Mouse (Mus musculus) adrenal gland, postnatal 10 days (tissue): ENCODE measurements at regions not wholly inside any gene's neighbourhood (a gene's known extent, or its start where the extent isn't known, plus 50 kb on each side); places are given as distances from the start of the nearest gene placed in this dataset.

Source experiments
- DNase-seq: peaks from one replicate; pipeline ENCODE4 v3.0.0; 2021; ENCODE audit warnings: mixed read lengths

DNA sequence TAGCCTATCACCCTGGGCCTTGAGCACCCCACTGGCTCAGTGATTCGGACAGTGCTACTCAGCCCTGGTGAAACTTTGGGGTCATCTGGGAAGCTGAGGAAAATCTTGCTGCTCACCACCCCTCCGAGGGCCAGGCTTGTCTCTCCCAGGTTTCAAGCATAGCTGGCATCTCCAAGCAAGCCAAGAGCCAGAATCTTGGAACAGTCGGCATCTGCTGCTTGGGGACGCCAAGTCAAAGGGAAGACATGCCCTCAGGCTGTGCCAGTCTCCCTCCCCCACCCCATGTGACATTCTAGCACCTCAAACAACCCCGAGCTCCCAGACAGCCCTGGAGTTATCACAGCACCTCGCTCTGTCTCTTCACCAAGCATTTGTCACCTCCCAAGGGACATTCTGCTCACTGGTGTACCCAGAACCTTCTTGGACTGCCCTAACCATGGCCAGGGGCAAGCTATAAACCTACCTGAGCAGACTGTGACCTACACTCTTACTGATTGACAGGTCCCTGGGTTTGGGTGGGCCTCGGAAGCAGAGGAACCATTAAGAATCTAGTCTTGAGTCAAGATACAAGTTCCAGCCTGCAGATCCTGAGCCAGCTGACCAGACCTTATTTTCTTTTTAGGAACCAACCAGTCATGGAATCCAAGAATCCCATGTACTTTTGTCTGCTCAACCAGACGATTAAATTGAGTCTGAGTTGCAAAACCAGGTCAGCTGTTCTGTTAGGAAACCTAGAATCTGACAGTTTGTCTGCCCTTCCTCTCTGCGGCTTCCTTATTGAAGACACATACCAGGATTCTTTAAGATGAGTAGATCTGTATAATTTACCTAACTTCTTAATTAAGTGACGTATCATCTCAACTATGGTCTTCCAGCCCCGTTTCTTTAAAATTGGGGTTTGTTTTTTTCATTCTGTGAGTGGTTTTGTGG lies 83.0 kb upstream of the Otos start:
- no peak for DNase-seq

DNA sequence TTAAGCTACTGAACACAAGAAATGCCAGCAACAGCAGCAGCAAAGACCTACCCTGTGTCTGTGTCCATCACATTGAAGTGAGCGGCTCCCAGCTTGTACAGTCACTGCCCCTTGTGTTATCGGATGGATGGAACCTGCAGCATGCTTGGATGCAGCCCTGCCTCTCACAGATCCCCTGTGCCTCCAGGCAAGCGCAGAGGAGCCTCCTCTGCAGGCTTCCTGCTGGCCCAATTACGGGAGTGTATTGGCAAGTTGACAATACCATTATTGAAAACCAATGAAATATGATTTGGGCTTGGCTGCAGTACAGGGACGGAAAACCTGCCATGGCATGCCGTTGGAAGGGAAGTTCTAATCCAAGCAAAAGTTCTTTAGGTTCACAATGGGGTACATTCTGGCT lies 81.9 kb upstream of the Otos start:
- DNase-seq: no peak

DNA sequence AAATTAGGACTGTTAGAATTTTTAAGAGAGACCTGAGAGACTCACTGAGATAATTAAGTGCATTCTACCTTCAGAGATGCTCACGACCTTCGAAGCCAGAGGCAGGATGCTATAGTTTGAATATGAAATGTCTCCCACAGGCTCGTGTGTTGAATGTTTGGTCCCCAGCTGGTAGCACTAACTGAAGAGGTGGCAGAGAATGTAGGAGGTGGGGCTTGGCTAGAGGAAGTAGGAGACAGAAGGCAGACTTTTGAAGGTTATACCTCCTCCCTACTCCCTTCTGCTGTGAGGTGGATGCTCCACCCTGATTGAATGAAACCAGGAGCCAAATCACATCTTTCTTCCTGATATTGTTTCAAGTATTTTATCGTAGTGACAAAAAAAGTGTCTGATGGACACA lies 79.3 kb upstream of the Otos start:
- DNase-seq: no peak

DNA sequence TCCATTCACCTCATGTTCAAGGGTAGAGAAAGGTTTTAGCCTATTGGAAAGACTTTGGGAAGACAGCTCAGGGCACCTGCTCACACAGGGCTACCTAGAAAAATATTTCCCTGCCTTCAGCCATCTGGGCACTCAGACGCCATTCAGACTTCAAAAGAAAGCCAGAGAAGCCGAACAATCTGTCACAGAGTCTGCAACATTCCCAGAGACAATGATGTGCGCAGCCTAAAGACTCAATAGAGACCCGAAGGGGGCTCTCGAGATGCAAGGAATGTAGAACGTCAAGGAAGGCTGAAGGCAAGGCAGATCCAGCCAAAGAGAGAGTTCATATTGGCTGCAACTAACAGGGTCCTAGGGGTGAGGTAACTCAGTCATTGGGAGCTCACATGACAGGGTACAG lies 78.7 kb upstream of the Otos start:
- DNase-seq: no peak

DNA sequence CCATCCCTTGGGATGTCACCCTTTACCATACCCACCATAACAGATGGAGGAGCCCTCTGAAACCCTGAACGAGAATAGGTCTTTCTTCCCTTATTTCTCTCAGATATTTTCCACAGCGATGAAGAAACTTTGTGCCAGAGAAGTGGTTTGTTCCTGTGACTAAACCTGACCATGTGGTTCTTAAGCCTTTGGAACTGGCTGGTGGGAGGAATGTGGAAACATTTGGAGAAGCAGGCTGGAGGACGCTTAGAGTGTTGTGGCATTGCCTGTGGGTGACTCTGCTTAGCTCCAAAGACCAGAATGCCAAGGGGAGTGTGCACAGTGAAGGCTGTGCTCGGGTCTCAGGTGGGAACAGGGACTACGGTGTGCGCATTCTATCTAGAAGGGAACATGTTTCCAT lies 77.7 kb upstream of the Otos start:
- DNase-seq: no peak

DNA sequence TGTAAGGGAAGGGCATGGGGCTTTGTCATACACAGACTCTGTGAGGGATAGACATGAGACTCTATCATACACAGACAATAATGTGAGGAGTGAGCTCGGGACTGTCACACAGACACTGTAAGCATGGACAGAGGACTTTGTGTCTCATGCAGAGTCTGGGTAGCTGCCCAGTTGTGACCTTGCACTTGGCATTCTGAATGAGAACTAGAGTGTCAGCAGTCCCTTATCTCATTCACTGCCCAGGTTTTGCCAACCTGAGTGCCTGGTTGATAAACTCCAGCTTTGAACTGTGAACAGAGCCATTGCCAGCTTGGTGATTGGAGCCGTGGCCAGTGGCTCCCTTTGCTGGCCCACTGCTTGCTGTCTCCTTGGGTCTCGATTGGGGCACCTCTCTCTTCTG lies 75.5 kb upstream of the Otos start:
- peak; percentile 62 for DNase-seq

DNA sequence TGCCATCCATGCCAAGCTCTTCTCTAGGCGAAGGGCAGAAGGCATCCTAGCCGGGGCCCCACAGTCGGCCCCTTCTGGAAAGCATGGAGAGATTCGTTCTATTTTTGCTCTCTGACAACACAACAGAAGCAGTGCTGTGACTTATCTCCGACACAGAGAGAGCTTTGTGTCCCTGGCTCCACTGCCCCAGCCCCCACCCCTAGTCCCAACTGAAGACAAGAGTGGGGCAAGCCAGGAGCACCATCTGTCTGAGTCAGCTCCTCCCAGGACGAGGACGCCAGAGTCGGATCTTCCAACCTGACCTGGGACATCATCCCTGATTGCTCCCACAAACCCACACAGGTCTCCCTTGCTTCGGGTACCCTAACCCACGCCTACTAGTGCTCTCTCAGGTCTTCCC lies 71.9 kb upstream of the Otos start:
- DNase-seq: no peak

DNA sequence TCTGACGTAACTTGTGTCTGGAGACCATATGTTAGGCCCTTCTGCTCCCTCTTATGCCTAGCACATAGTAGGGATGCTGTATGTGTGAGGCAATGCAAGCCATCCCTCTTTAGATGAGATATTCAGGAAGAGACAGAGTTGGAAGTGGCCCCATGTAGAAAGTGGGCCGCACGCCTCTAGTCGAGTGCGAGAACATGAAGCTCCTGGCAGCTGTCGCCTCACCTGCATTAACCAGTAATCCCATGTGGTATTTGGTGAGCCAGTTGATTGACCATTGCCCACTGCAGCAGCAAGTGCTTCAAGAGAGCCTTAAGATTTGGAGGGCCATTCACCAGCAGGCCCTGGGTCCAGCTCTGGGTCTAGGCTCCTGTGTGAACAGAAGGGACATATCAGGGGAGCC lies 71.2 kb upstream of the Otos start:
- DNase-seq: no peak

DNA sequence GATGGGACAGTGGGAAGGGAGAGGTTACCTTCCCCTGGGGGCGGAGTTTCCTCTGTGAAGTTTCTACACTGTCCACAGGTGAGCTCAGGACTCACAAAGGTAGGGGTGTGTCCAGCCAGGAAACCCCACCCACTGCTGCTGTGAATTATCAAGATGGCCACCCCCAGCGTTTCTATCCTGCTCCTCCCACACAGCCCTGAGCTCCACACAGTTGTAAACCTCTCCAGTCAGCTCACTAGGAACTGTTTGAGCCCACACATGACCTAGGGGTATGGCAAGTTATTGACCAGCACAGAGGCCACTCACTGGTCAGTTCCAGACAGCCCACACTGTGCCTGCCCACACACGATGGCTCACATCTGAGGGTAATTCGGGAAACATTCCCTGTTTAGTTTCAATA lies 69.5 kb upstream of the Otos start:
- DNase-seq: no peak

DNA sequence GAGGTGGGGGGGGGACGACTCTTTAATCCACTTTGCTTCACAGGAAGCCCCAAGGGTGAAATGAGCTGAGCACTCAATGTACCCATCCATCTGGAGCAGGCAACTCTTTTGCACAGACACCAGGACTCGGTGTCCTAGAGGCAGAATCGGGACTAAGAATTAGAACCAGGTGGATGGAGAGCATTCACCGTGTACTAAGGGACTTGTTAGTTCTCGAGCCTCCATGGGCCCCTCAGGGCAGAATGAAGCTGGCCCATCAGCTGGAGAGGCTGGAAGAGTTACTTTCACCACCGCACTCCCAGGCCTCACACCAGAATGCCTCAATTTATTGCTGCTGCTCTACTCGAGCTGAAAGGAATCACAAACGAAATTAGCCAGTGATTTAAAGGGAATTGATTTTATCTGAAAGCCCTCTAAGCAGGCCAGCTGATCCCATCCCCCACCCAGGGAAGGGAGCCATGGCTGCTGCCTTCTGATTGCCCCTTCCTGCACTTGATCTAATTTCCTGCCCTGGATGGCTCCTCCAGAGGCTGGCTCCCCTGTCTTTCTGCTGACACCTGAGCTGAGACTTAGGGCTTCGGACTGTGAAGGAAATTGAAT lies 66.2 kb upstream of the Otos start:
- no peak for DNase-seq

DNA sequence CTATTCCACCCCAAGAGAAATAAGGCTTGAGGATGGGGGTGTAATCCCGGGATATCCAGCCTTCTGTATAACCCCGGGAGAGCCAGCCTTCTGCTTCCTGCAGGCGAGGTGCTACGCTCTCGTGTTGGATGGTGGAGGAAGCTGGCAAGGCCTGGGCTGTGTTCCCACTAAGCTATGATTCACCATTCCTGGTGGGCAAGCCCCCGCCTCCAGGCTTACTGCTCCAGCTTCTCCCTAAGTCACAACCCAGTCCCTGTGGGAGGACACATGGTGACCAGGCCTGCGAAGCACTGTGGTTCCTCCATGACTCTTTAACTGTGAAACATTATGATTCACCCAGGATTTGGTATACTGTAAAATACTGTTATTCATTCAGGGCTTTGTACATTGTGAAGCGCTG lies 63.7 kb upstream of the Otos start:
- no peak for DNase-seq

DNA sequence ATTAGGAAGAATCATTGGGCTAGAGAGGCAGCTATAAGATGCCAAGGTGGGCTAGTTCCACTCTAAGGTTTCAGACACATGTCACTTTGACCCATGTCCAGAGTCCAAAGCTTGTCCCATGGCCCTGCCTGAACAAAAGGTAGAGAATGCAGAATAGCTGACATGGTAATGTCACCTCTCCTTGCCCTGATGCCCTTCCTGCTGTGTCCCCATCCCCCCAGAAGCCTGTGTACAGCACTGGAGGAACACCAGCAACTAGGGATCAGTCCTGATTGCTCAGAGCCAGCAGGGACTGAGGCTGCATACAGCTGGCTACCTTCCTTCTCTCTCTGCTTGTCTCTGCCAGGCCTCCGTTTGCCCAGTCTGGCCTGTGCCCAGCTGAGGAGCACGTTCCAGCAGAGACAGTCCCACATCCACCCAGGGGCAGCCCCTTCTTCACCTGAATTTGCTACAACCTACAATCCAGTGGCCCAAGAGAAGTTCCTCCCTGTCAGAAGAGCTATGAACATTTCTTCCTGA lies 61.7 kb upstream of the Otos start:
- no peak for DNase-seq

DNA sequence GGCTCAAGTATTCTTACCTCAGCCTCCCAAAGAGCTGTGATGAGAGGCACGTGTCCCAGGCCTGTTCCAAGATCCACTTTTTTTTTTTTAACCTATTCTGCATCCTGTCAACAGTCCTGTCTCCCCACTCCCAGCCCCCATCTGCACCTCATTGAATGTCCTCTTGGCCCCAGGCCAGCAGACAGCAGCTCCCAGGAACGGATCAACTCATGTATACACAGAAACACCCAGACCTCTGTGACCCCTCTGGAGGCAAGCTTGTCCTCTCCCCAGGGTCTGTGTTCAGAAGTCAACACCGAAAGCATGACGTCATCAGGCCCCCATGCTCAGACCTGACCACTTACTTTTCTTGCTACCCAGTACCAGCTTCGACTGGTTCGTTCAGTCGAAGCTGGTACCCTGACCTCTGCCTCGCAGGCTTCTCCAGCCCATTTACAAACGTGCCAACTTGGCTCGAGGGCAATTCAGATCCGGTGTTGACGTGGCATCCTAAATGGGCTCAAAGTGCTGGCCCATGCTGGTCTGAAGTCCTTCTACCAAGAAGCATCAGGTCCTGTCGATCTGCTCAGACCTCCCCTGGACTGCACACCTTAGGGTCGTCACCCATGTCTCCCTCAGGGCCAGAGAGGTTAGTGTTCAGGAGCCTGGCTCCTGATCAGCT lies 60.7 kb upstream of the Otos start:
- no peak for DNase-seq

DNA sequence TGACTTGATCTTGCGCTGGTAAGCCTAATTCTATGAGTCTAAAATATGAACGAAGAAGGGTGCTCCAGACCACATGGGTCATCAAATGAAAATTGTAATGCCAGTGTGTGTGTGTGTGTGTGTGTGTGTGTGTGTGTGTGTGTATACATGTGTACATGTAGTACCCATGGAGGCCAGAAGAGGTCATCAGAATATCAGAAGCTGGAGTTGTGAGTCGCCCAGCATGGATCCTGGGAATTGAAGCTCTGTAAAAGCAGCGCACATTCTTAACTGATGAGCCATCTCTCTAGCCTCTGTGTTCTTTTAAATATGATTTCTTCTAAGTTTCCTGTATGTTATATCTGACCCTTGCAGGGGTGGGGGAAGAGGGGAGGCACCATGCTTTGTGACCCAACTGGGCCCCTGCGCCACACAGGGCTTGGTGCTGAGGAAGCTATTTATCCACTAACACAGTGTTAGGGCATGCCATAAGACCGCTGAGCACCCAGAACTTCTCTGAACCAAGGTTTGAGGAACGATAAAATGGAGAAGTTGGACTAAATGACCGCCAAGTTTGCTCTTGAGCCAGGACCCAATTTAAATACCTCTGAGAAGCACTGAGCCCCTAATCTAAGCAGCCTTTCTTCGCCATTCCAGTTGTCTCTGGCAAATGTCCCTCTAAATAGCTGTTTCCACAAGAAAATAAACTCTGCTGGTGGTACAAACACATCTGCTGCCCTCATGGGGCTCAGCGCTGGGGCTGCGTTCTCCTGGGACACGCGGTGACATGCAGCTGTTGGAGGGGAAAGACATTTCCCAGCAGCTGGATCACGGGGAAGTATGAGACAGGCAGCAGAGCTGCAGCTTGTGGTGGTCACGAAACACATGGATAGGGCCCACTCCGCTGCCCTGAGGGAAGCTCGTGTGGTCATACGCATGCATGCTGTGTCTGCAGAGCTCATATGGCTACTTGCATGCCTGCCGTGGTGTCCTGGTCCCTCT lies 59.6 kb upstream of the Otos start:
- DNase-seq: no peak

DNA sequence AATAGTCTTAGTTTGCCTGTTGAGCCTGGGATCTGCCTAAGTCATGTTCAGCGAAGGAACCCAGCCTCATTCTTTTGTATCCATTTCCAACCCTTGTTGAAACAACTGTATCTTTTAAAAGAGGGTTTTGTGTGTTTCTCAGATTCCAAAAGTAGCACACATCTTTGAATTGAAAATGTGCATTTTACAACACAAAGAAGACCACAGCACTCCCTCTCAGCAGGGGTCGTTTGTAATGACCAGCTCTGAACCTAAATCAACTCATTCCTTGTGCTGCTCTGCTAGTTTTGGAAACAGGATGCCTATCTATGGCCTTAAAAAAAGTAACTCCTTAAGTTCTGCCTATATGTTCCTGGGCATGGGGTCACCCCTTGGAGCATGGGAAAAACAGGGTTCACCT lies 58.8 kb upstream of the Otos start:
- no peak for DNase-seq

DNA sequence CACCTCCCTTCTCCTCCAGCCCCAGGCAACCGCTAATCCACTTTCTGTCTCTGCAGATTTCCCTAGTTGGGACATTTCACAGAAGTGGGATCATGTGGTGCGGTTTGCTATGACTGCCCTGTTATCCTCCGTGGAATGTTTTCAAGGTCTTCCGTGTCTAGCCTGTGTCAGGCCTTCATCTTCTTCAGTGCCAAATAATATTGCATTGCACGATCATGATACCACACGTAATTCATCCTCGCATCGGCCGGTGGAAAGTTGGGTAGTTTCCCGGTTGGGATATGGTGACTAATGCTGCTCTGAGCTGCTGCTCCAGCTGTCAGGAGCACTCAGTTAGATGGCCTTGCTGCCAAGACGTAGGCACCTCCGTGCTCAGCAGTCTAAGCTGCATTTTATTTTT lies 55.3 kb upstream of the Otos start:
- DNase-seq: peak; percentile 73

DNA sequence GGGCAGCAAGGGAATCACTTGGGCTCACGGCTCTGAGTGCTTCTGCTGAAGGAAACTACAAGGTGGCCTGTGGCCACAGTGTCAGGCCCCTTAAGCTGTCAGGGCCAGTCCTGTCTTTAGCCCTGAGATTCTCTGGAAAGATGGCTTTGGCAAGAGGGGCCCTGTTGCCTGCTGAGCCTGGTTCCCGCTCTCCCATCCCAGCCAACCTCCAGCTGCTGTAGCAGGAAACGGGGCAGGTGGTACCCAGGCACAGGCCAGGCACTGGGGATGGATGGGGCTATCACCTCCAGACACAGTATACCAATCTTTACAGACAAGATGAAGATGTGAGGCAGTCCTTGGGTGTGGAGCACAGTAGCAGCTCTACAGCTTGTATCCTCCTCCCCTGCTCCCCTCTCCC lies 54.6 kb upstream of the Otos start:
- DNase-seq: no peak

DNA sequence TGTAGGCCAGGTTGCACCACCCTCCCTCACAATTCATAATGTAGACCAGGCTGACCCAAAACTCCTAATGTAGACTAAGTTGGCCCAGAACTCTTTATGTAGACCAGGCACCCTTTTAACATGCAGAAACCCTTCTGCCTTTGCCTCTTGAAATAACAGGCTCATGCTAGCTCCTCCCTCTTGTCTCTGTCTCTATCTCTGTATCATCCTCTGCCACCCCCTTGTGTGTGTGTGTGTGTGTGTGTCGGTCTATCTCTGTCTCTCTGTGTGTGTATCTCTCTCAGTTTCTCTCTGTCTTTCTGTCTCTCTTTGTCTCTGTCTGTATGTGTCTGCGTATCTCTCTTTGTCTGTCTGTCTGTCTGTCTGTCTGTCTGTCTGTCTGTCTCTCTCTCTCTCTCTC lies 51.5 kb upstream of the Otos start:
- DNase-seq: no peak

DNA sequence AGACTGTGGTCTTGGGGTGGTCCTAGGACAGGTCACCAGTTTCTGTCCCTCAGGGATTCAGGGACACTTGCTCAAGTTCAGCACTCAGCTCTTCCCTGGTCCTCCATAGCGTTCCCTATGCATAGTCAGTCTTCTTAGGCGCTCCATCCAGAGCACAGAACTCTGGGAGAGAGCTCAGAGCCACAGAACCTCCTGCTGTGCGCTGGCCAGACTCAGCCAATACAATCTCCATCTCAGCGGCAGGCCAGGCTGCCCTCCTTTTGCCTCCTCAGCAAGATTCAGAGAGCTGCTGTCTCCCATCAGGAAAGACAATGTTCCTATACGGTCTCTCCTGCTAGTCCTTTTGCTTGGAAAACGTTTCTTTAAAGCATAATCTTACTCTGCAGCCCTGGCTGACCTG lies 51.1 kb upstream of the Otos start:
- no peak for DNase-seq

DNA sequence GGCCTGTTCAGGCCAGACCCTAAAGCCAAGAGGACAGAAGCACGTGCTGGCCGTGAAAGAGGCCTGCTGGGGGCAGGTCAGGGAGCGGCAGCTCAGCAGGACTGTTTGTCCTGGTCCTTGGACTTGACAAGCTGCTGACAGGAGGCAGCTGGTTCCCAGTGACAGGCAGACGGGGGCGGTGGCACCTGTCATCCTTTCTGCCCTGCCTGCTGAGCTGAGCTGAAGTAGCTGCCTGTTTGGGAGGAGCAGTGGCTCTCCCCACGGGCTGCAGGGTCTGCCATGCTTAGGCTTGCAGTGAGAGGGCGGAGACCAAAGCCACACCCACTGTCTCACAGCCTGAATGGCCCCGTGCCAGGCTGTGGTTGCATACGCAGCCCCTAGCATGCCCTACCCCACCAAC lies 50.4 kb upstream of the Otos start:
- peak; percentile 34 for DNase-seq

DNA sequence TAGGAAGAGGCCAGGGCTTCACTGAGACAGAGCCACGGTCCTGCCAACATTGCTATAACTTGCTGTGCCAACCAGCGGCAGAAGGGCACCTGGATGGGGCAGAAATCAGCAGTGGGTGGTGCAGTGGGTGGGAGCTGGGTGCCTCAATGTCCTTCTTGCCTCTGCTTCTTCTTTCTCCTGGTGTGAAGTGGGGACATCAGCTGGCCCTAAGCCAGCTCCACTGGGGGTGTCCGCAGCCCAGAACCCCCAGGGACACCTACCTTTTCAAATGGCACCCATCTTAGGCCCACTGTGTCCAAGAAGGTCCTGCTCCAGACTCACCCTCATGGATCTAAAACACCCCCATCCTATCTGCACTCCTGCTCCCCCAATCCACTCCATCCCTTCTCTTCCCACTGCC lies 49.9 kb upstream of the Otos start:
- DNase-seq: no peak
